Mouse (Mus musculus): Measurements from ENCODE around the gene Usp30. TPM values are rescaled to one million over a fixed set of nuclear protein-coding genes. Genes with fewer than 3 reads are reported as not detected.

Usp30 gene
- total and polyA plus RNA-seq, 2 experiments from 2014 or later, result 6.3 to 16.0 TPM

- WGBS, result 48% methylated on average over 12 of the region's 12 CpGs
- ATAC-seq (ENCODE audit: insufficient read depth, low read depth), result no peak
- H3K27me3 ChIP-seq (ENCODE audit: control insufficient read depth, insufficient read depth, low read length), result no peaks in the 10 kb centered on the region
- no peaks in the 10 kb centered on the region for H3K36me3 ChIP-seq (replicated peaks; ENCODE audit: control insufficient read depth, insufficient read depth, low read length)
- H3K4me2 ChIP-seq (ENCODE audit: low read depth, low read length), result no peak overlapping the region
- H3K9ac ChIP-seq (replicated peaks; ENCODE audit: low read depth, low read length), result no peak overlapping the region
- no peaks in the 10 kb centered on the region for H3K4me1 ChIP-seq (ENCODE audit: control insufficient read depth, insufficient read depth)
- H3K27ac ChIP-seq (ENCODE audit: low read depth), result no peak overlapping the region
- no peaks in the 10 kb centered on the region for H3K9me3 ChIP-seq (replicated peaks; ENCODE audit: control insufficient read depth, low read length)
- TF ChIP-seq EP300 (IDR thresholded peaks at IDR 0.05; ENCODE audit: low read depth) (no peak), CTCF (IDR thresholded peaks at IDR 0.05; ENCODE audit: low read depth) (no peak)
- no peak overlapping the region for H3K4me3 ChIP-seq (ENCODE audit: low read depth, low read length)
- DNase-seq (ENCODE audit: low spot score), result no peak
These were observed 16.4 kb upstream of the Usp30 start for GRCm38 (mm10) chr5:114048731-114049308.

- ATAC-seq (ENCODE audit: insufficient read depth, low read depth) (peak; percentile 86), DNase-seq (ENCODE audit: low spot score) (peak; percentile 69)
- TF ChIP-seq CTCF (IDR thresholded peaks at IDR 0.05; ENCODE audit: low read depth) (peak; percentile 83), EP300 (IDR thresholded peaks at IDR 0.05; ENCODE audit: low read depth) (peak; percentile 71; the same call in 1 of the 2 replicates)
- Histone ChIP-seq H3K4me1 (ENCODE audit: control insufficient read depth, insufficient read depth) (no peaks in the 10 kb centered on the region), H3K9ac (replicated peaks; ENCODE audit: low read depth, low read length) (no peak overlapping the region), H3K27ac (ENCODE audit: low read depth) (peak overlapping the region; percentile 81), H3K4me2 (ENCODE audit: low read depth, low read length) (peak overlapping the region; percentile 37), H3K9me3 (replicated peaks; ENCODE audit: control insufficient read depth, low read length) (no peaks in the 10 kb centered on the region), H3K27me3 (ENCODE audit: control insufficient read depth, insufficient read depth, low read length) (no peaks in the 10 kb centered on the region), H3K36me3 (replicated peaks; ENCODE audit: control insufficient read depth, insufficient read depth, low read length) (no peaks in the 10 kb centered on the region), H3K4me3 (ENCODE audit: low read depth, low read length) (no peak overlapping the region)
- WGBS, result 12% methylated on average over 9 of the region's 9 CpGs
These were observed 13.0 kb upstream of the Usp30 start for GRCm38 (mm10) chr5:114052246-114052761.

- TF ChIP-seq CTCF (IDR thresholded peaks at IDR 0.05; ENCODE audit: low read depth) (no peak), EP300 (IDR thresholded peaks at IDR 0.05; ENCODE audit: low read depth) (no peak)
- no peak overlapping the region for H3K4me3 ChIP-seq (ENCODE audit: low read depth, low read length)
- DNase-seq (ENCODE audit: low spot score), result no peak
- no peaks in the 10 kb centered on the region for H3K4me1 ChIP-seq (ENCODE audit: control insufficient read depth, insufficient read depth)
- no peak overlapping the region for H3K27ac ChIP-seq (ENCODE audit: low read depth)
- ATAC-seq (ENCODE audit: insufficient read depth, low read depth), result no peak
- no peaks in the 10 kb centered on the region for H3K27me3 ChIP-seq (ENCODE audit: control insufficient read depth, insufficient read depth, low read length)
- H3K9ac ChIP-seq (replicated peaks; ENCODE audit: low read depth, low read length), result no peak overlapping the region
- no peak overlapping the region for H3K4me2 ChIP-seq (ENCODE audit: low read depth, low read length)
- 62% methylated on average over 9 of the region's 9 CpGs for WGBS
- H3K9me3 ChIP-seq (replicated peaks; ENCODE audit: control insufficient read depth, low read length), result no peaks in the 10 kb centered on the region
- H3K36me3 ChIP-seq (replicated peaks; ENCODE audit: control insufficient read depth, insufficient read depth, low read length), result no peaks in the 10 kb centered on the region
These were observed 8.0 kb upstream of the Usp30 start for GRCm38 (mm10) chr5:114057129-114057731.

GRCm38 (mm10) chr5:114061675-114062074, 3.6 kb upstream of the Usp30 start:
- DNase-seq (ENCODE audit: low spot score) (no peak), ATAC-seq (ENCODE audit: insufficient read depth, low read depth) (no peak)
- Histone ChIP-seq H3K36me3 (replicated peaks; ENCODE audit: control insufficient read depth, insufficient read depth, low read length) (no peaks in the 10 kb centered on the region), H3K9me3 (replicated peaks; ENCODE audit: control insufficient read depth, low read length) (no peaks in the 10 kb centered on the region), H3K4me2 (ENCODE audit: low read depth, low read length) (no peak overlapping the region), H3K4me1 (ENCODE audit: control insufficient read depth, insufficient read depth) (no peaks in the 10 kb centered on the region), H3K9ac (replicated peaks; ENCODE audit: low read depth, low read length) (no peak overlapping the region), H3K4me3 (ENCODE audit: low read depth, low read length) (no peak overlapping the region), H3K27ac (ENCODE audit: low read depth) (no peak overlapping the region), H3K27me3 (ENCODE audit: control insufficient read depth, insufficient read depth, low read length) (no peaks in the 10 kb centered on the region)
- WGBS, result 30% methylated on average over 7 of the region's 7 CpGs
- no peak for TF ChIP-seq CTCF (IDR thresholded peaks at IDR 0.05; ENCODE audit: low read depth)
- TF ChIP-seq EP300 (IDR thresholded peaks at IDR 0.05; ENCODE audit: low read depth), result no peak

GRCm38 (mm10) chr5:114063958-114064357, 1.3 kb upstream of the Usp30 start:
- Histone ChIP-seq H3K4me1 (ENCODE audit: control insufficient read depth, insufficient read depth) (no peaks in the 10 kb centered on the region), H3K4me3 (ENCODE audit: low read depth, low read length) (no peak overlapping the region), H3K27me3 (ENCODE audit: control insufficient read depth, insufficient read depth, low read length) (no peaks in the 10 kb centered on the region), H3K27ac (ENCODE audit: low read depth) (no peak overlapping the region), H3K9me3 (replicated peaks; ENCODE audit: control insufficient read depth, low read length) (no peaks in the 10 kb centered on the region), H3K9ac (replicated peaks; ENCODE audit: low read depth, low read length) (no peak overlapping the region), H3K36me3 (replicated peaks; ENCODE audit: control insufficient read depth, insufficient read depth, low read length) (no peaks in the 10 kb centered on the region), H3K4me2 (ENCODE audit: low read depth, low read length) (no peak overlapping the region)
- WGBS, result 69% methylated on average over 4 of the region's 4 CpGs
- TF ChIP-seq CTCF (IDR thresholded peaks at IDR 0.05; ENCODE audit: low read depth) (no peak), EP300 (IDR thresholded peaks at IDR 0.05; ENCODE audit: low read depth) (no peak)
- no peak for DNase-seq (ENCODE audit: low spot score)
- ATAC-seq (ENCODE audit: insufficient read depth, low read depth), result no peak

Data from heart, postnatal 0 days (tissue).